Mouse (Mus musculus) adrenal gland, postnatal 4 days (tissue): ENCODE results near the gene Pold2. TPM values are rescaled to one million over a fixed set of nuclear protein-coding genes. Genes with fewer than 3 reads are reported as not detected.

Experiments used
- DNase-seq, 2 experiments: peaks; one replicate each; pipeline ENCODE4 v3.0.0; 2021 to 2022; ENCODE audit warnings: low spot score in 2 of 2, mixed read lengths in 2 of 2
- total RNA-seq, 2 experiments: library from RNA; stranded (reverse); gene quantifications; 2 replicates each; pipeline ENCODE4 v1.2.3; 2021

Pold2 gene
- total RNA-seq, 2 experiments from 2014 or later: 61.2 to 78.6 TPM

DNA sequence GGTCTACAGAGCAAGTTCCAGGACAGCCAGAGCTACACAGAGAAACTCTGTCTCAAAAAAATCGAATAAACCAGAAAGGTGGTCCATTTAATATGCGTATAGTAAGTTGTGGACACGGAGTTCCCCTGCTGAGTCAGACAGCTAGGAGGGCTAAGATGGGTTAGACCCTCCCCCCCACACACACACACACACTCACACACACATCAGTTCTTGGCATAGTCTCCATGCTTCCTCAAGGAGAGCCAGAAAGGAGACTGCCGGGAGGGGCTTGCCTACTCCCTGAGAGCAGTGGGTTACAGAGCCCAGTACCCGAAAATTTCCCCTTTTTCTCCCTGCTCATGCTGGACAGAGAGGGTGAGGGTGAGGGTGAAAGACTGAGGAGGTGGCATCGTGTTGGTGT, 17.5 kb downstream of the Pold2 start:
- no peak for DNase-seq

DNA sequence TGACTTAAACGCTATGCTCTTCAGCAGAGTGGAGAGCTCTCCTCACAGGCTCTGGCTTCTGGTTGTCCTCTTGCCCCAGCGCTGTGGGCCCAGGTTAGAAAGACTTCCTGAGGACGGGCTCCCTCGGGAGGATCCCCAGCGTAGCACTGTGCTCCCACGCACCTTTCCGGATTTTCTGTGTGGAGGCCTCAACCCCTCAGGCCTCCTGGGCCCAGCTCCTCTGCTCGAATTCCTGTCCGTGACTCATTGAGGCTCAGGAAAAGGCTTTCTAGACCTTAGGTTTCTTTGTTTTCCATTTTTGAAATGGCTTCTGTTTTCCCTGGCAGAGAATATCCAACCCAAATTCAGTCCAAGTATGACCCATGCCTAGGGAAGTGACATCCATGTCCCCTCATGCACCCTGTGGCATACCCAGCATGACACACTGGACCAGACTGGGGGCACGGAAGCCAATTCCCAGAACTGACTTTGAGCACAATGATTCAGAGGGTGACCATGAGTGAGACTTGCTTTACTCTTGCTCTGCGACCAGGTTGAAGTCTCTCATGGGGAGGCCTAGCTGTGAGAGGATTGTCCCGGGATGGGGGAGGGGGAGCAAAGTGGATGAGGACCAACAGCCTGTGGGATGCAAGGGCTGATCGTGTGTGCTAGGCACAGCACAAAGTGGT, 18.1 kb downstream of the Pold2 start:
- DNase-seq: no peak

DNA sequence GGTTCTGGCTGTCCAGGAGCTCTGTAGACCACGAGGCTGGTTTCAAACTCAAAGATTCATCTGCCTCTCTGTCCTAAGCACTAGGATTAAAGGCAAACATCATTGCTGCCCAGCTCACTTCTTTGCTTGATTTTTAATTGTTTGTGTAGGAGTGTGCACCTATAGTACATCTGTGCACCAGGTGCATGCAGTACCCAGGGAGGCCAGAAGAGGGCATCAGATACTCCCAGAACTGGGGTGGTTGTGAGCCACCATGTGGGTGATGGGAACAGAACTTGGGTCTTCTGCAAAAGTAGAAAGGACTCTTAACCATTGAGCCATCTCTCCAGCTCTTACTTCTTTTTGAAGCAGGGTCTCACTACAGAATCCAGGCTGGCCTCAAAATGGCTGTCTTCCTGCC, 19.4 kb downstream of the Pold2 start:
- no peak for DNase-seq

DNA sequence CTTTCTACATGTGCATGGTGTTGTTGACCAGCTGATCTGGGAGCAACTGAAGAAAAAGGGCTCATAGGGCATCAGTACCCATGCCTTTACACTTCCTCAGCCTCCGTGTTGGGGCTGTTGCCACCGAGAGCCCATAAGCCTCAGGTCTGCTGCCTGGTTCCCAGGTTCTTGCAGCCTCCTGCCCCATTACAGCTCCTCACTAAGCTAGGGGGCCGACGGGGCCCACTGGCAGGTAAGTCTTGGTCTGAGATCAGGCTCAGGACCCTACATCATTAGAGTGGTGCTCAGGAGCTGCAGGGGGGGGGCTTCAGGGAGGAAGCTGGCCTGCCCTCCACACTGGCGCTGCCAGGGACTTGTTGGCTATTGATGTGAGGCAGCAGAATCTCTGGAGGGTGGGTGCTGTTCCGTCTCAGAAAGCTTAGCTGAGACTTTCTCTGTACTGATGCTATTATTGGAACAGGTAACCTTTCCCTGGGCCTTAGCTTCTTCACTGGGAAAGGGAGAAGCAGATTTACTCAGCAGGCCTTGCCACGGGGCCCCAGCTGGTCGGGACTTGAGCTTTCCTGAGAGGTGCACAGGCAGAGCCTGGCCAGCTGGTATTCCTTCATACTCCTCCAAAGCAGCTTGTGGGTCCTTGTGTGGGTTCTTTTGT, 21.5 kb downstream of the Pold2 start:
- no peak for DNase-seq

DNA sequence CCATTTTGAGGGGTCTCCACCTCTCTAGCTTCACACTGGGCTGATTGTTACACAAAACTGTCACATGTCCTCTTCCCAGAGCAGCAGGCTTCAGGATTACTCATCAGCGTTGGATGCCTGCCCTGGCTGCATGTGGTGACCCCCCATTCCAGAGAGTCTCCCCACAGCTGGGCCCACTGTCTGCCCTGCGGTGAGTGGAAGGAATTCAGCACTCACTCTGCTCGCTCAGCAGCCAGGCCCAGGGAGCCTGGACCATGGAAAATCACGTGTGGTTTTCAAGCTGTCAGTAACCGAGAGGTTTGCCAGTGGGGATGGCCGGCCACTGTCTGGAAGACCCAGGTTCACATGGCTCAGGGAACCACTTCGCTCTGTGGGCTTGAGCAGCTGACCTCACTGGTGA, 22.2 kb downstream of the Pold2 start:
- no peak for DNase-seq

DNA sequence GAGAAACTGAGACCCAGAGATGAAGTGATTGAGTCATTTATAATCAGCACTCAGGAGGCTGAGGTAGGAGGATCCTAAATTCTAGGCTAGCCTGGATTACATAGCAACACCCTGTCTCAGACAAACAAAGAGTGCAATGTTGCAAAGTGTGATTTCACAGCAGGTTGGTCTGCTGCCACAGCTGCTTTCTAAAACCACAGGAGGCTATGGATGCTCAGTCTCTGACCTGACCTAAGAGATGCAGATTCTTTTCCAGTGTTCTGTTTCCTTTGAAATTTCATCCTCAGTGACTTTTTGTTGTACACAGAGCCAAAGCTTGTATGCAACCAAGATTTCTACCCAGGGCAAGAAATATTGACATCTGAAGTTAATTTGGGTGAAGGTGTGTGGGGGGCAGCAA, 22.6 kb downstream of the Pold2 start:
- DNase-seq: no peak

DNA sequence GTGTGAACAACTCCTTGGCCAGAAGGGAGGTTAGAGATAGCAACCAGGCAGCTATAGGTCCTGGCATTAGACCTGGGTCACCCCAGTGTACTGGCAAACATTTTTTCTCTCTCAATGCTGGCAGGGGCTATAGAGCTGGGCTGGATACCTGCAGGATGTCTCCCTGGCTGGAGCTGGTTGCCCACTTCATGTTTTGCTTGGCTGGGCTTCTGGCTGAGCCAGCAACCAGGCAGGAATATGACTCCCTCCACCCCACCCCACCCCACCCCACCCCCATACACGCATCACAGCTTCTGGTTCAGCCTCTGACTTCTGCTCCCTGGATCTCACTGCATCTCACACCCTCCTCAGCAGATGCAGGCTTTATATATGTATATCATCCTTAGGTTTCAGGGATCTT, 25.8 kb downstream of the Pold2 start:
- no peak for DNase-seq

DNA sequence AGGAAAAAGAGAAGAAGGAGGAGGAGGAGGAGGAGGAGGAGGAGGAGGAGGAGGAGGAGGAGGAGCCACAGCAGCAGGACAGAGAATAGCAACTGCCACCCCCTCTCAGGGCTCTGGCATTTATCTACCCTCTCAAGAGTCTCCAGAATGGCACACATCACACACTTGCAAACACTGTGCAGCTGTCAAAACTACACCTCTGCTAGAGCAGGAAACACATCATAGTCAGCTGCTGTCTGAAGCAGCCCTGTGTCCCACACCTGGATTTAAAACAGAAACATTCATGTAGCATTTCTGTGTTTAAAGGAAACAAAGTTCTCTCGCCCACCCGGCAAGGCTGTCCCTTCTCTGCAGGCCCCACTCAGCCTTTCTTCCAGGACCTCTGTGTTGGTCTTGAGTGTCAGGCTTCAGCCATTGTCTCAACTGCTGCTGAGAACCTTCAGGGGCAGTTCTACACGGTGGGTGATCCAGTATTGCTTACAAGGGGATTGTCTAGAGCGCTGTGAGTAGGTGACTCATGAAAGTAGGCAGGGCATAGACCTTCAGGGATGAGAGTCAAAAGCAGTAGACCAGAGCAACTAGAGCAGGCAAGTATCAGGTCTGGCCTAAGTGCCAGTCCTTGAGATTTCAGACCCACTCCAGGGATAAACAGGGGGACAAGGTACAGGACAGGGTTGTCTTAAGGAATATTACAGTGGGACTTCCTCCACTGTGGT, 26.9 kb downstream of the Pold2 start:
- no peak for DNase-seq

DNA sequence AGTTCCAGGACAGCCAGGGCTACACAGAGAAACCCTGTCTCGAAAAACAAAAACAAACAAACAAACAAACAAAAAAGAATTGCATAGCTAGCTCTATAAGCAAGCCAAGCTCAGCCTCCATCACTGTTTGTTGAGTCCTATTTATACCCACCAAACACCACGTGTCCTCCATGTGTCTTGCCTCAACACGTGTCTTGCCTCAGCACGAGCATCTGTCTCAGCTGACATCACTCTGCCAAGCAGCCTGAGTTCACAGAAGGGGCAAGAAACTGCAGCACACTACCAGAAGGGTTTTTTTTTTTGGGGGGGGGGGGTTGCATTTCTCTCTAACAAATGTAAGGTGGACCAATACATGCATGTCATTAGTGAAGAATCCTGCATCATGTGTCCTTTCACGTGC, 27.6 kb downstream of the Pold2 start:
- DNase-seq: no peak

DNA sequence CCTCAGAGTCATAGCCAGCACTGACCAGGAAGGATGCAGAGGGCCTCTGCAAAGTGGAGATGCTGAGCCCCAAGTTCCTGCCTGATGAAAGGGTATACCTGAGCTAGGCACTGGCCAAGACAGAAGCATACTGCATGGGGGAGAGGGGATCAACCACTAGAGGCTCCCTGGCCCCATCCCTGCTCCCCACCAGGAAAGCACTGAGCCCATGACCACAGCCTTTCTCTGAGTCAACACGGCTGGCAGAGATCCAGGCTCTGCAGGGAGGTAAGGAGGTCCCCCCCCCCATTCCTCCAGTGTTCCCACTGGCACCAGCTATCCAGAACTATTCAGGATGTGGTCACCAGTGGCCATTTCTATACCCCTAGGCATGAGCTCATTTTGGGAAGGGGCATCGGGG, 28.8 kb downstream of the Pold2 start:
- DNase-seq: no peak

DNA sequence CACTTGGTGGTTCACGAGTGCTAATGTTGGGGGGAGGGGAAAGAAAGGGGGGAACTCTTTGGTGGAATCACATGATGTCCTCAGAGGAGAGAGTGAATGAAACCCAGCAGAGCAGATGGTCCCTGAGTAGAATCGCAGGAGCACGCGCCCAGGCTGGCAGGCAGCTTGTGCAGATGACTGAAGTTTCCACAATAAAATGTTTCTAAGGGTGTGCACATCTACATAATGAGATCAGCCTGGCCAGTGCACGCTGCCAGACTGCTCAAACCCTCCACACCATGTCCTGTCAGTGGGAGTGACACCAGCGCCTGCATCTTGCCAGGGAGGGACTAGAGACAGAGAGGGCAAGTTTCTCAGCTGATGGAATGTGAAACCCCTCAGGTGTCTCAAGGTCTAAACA, 29.4 kb downstream of the Pold2 start:
- no peak for DNase-seq

DNA sequence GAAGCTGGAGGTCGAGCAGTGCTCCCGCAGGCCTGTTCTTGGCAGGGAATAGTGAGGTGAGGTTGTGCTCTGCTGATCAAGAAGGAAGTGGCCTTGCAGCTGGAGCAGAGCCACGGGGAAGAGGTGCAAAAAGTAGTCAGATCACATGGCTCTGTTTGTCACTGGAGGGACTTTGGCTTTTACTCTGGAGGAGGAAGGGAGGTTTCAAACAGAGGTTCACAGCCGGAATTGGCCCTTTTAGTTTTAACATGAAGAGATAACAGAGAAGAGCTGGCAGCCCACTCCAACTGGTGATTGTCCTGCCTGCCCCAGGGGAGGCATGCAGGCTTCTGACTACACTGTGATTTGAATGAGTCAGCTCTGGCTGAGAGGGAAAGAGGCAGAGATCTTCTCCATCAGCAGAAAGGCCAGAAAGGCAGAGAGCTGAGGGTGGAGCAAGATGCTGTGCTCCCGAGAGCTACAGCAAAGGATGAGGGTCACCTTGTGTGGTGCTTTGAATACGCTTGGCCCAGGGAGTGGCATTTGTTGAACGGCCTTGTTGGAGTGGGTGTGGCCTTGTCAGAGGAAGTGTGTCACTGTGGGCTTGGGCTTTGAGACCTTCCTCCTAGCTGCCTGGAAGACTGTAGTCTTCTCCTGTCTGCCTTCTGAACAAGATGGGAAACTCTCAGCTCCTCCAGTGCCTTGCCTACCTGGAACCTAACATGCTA, 31.3 kb downstream of the Pold2 start:
- DNase-seq: no peak

DNA sequence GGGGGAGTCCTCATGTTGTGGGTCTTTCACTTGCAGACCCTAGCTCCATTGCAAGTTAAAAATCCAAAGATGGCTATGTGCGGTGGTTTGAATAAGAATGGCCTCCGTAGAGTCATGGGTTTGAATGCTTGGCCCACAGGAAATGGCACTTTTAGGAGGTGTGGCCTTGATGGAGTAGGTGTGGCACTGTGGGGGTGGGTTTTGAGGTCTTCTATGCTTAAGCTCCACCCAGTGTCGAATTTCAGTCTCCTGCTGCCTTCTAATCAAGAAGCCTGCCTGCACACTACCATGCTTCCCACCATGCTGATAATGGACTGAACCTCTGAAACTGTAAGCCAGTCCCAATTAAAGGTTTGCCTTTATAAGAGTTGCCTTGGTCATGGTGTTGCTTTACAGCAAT, 35.0 kb downstream of the Pold2 start:
- DNase-seq: no peak

DNA sequence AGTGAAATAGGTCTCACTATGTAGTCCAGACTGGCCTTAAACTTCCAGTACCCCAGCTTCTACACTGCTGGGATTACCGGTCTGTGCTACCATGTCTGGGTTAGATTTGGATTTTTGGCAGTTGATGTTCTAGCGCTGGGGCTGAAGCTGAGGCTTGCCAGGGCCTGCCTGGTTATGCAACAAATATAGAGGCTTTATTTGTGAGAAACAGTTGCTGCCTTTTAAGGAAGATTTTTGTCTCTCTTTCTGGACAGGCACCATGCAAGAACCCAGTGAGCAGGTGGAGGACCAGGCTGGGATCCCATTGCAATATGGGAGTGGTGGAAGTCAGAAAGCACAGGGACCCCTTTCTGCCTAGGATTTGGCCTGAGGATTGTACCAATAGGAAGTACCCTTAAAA, 36.3 kb downstream of the Pold2 start:
- DNase-seq: no peak

DNA sequence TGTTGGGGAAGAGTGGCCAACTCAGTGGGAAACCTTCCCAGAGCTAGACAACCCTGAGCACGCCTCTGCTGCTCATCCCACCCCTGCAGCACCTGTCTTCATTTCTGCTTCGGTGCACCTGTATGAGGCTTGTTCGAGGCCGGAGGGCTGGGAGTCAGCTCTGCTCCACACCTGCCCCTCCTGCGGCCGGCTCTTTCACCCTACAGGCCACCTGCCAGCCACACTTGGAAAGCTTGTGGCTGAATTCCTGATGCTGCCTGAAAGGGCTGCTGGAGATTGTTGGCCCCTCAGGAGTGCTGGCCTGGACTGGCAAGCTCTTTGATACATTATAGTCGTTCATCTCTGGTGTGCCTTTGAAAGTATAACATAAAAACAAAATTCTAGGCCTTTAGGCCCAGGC, 37.7 kb downstream of the Pold2 start:
- DNase-seq: no peak

DNA sequence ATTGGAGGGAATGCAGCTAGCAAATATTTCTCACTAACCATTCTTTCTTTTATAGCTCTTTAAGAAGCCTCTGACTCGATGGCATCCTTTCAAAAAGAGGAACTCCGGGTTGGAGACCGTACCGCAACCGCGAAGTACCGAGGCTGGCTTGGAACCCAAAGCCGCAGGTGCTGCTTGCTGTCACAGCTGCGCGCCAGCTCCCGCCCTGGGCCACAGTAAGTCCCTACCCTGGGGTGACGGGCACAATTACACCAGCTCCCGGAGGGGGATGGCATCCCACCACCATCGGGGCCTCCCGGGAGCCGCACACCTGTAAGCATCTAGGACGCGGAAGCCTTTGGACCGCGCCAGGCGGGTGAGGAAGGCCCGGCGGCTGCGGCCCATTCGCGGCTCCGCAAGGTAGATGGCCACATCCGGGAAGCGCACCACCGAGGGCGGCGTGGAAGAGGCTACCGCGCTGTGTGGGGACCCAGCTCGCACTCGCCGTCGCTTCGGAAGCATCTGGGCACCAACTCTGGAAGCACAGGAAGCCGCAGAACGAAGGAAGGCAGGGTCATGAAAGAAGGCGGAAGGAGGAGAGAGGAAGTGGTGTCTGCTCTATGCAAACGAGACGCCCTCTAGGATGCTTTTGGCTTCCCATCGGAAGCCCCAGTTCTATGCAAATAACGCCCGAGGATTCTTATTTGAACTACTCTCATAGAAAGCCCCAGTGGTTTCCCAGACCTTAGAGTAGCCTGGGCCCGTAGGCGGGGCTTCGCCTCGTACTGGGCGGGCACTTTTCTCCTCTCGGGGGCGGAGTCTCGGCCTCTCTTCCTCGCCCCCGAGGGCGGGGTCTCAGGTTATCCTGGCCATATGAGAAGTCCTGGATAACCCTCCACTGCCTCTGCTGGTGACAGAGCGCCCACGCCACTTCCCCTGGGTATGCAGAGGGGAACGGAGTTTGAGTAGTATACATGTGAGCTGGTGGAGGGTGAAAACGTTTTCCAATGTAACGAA, 40.5 kb downstream of the Pold2 start, which contains the start of gene Polm:
Gene Polm, minus strand, starts transcription at position 766 of the 996 bp plus-strand sequence.
- DNase-seq: peak; percentile 74 to 89

DNA sequence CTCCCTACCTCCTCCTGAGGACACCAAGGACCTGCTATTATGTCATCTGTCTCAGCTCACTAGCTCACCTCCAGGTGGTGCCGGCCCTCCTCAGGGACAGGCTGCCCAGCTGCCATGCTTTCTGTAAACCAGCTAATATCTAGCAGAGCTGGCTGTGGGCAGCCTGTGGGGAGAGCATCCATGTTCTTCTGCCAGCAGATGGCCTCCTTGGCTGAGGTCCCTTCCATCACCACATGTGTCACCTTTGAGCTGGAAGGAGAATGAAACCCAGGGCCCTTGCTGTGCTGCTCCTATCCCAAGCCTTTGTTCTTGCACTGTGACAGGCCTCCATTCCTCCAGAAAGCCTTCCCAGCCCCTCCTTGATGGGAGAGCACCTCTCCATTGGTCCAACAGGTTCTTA, 42.0 kb downstream of the Pold2 start:
- no peak for DNase-seq

DNA sequence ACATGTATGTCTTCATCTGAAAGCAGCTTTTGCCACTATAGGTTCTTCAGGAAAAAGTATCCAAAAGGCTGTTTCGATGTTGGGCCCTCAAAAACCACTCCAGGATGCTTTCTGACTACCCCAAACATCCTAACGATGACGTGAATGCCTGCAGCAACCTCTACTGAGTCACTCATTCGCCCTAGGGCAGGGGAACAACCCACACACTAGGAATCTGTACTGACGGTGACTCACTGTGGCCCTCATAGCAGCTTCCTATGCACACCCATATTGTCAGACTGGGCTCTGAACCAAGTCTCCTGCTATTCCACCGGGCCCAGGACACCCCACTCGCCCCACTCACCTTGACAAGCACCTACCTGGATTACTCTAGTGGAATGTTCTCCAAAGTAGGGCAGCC, 43.0 kb downstream of the Pold2 start:
- DNase-seq: no peak

DNA sequence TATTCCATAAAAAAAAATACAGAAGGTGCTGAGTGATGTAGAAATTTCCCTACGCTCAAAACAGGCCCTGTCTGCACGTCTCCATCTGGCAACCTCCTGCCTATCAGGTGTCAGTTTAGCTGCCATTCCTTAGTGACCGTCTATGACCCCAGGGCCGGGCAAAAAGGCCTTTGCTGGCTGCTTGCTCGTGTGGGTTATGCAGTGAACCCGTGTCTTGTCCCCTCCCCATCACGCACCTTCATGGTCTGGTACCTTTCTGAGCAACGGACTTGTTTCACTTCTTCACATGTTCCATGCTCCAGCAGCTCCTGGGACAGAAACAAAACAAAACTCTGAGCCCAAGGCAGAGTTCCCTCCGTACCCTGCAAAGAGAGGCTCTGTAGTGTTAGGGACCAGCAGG, 43.6 kb downstream of the Pold2 start:
- DNase-seq: no peak

DNA sequence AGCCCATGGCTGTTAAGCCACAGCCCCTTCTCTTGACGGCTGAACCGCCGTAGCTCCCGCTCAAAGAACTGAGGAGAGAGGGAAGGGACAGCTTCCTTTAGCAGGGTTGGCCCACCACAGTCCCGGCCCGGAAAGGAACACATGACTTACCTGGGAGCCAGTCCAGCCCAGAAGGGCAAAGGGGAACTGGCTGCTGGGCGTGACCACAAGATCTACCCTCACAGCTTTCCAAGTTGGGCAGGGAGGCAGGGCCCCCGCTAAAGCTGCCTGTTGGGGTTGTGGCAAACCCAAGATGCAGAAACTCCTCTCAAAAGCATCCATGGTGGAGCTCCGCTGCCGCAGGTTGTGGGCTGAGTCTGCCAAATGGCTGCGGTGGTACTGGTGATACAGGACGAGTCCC, 48.8 kb downstream of the Pold2 start:
- DNase-seq: no peak
